Mouse (Mus musculus): ENCODE data around the gene Hist1h2ab.

GRCm38 (mm10) chr13:23738041-23738440 lies 12.9 kb upstream of the Hist1h2ab start:
- TF ChIP-seq POLR2A (IDR thresholded peaks at IDR 0.05; ENCODE audit: low read depth, low read length) (no peak), CTCF (IDR thresholded peaks at IDR 0.05; ENCODE audit: extremely low read depth, insufficient read depth, insufficient read length, insufficient replicate concordance) (no peak)
